Mouse (Mus musculus): ENCODE data around the gene Taldo1.

Gene Taldo1

DNA sequence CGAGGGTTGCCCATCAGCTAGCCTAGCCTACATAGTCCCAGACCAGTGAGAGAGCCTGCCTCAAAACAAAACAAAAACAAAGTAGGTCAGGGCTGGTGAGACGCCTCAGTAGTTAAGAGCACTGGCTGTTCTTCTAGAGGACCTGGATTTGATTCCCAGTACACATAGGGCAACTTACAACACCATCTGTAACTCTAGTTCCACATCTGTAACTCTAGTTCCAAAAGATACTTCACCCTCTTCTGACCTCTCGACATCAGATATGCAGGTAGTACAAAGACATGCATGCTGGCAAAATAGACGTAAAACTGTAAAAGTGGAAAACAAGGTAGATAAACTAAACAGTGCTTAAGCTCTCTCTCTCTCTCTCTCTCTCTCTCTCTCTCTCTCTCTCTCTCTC is 31.8 kb downstream of the Taldo1 start:
- in situ Hi-C loops (cut with MseI, MboI), result no loop called here

DNA sequence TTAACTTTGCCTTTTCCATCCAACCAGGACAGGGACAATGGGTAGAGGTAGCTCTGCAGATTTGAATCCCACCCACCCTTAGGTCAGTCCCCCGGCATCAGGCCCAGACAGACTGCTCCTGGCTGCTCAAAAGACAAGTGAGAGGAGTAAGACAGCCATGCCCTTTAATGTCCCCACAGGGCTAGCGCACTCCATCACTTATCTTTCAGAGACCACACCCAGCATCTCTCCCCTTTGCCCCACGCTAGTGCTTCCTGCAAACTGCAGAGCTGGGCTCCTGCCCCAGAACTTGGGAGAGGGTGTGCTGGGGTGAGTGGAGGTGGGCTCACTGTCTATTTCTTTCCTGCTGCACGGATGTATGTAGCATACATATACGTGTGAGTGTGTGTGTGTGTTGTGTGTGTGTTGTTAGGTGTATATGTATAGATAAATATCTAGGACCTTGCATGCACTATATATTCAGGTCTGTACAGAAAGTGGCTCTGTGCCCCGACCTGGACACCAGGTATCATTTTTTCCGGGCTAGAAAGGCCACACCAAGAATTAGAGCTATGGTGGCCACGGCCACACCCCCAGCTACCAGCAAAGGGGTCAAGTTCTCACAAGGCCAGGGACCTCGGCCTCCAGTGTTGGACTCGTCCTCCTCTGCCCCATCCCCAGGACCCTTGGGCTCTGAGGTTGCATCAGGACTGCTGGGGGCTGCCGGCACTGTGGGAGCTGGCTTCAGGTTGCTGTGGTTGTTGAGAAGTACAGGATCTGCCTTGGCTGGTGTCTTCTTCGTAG is 35.1 kb downstream of the Taldo1 start:
- in situ Hi-C loops (cut with MseI, MboI), result no loop called here

DNA sequence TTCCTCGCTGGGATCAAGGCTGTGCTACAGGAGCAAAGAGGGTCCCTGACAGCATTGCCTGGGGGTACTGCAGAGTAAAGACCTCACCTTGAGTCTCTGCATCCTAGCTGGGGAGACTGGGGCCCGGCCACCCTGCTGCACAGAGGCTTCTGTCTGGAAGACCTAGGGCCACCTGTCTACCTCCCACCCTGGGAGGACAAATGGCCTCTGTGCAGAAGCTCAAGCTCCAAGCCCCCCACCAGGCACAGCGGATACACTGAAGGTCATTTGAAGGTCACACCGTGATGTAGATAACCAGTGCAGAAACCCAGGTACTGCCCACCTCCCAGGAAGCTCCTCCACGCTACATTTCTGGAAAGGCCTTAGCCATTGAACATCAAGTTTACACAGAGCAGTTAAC is 36.7 kb downstream of the Taldo1 start:
- in situ Hi-C loops (cut with MseI, MboI), result no loop called here

DNA sequence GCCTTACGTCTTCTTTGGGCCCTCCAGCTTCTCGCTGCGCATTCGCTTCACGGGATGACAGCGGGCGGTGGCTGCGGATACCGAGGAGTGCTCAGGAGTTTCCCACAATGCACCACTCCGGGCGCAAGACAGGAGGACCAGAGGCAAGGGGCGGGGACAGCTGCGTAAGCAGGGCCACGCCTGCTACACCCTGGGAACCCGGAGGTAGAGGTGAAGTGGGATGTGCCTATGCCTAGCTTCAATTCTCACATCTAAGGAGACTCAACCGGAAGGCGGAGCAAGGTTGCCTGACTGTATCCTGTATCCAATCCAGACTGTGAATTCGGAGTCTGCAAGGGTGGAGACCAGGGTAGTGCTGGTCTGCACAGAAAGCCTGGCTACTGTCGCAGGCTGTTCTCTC is 37.3 kb downstream of the Taldo1 start, which contains the start of gene Cend1:
Gene Cend1 (minus strand): TSS at position 182 of the 400 bp plus-strand sequence.
- in situ Hi-C loops (cut with MseI, MboI), result no loop called here

DNA sequence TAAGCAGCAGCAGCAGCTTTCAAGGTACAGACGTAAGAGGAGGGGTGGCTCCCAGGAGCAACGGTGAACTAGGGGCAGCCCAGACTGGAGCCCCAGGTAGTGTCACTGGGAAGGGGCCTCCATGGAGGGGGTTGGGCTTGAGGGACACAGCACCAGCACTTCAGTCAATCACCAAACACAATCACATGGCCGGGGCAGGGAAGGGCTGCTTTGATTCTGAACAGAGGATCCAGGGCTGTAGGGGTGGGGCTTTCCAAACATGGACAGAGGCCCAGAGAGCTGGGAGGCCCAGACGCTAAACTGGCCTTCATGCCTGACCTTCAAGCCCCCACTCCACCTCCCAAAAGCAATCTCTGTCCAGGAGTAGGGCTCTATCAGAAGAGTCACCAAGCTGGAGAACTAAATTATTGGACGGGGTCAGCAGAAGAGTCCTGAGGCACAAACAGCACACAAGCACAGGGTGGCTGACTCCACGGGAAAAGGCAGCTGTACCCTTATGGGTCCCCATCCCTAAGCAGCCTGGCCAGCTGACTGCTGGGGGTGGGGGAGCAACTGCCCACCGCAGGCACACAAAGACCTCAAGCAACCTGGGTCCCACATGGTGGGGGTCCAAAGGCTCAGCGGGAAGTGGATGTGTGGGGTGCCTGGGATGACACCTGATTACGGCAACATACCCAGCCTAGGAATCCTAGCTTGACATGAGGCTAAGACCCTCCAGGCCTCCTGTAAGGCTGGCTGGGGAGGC is 38.0 kb downstream of the Taldo1 start:
- in situ Hi-C loops (cut with MseI, MboI), result no loop called here

DNA sequence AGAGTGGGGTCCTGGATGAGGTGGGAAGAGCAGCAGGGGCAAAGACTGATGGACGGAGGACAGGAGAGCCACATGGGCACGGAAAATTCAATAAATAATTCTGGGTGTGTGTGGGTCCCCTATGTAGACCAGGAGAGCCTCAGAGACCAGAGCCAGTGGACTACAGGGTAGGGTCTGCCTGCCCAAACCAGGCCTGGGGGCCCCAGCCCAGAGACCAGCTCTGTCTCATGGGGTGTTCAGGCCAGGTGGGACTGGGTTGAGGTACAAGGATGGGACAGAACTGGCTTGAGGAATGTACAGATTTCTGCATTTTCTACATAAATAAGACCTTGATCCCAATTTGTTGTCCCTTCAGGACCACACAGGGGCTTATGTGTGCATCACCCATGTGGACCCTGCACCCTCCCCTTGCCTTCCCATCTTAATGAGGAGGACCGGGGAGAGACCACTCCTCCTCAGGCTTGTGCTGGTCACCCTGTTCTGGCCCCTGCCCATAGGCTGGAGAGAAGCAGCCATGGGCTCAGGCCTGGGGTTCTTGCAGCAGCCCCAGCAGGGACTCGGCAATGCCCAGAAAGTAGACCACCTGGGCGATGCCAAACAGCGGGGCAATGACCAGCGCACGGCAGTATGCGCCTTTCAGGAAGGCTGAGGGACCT is 38.7 kb downstream of the Taldo1 start:
- in situ Hi-C loops (cut with MseI, MboI), result no loop called here

DNA sequence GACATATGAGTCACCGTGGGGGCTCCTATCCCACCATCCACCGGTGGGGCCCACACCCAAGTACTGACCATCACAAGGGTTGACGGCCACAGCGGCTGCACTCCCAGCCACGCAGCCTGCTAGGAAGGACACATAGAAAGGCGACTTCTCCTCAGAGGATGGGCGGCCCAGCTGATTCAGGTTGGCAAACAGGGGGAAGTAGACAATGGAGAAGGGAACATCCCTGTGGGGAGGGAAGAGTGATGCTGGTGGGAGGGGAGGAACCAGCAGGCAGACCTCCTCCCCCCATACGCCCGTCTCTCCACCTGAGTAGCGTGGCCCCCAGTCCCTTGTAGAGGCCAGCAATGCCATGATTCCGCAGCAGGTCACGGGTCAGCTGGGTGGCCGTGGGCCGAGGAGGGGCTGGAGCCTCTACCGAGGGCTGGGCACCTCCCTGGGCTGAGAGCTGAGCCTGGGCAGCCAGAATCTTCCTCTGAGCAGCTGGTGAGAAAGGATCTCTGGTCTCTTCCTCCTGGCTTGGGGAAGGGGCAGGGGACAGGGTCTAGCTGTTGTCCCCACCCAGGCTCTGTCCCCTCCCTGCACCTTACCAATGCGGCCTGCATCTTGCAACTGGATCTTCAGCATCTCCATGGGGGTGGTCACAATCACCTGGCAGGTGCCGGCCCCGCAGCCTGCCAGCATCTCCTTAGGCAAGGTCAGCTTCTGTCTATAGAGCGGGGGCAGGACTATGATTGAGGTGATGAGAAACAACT is 39.6 kb downstream of the Taldo1 start:
- in situ Hi-C loops (cut with MseI, MboI), result no loop called here

DNA sequence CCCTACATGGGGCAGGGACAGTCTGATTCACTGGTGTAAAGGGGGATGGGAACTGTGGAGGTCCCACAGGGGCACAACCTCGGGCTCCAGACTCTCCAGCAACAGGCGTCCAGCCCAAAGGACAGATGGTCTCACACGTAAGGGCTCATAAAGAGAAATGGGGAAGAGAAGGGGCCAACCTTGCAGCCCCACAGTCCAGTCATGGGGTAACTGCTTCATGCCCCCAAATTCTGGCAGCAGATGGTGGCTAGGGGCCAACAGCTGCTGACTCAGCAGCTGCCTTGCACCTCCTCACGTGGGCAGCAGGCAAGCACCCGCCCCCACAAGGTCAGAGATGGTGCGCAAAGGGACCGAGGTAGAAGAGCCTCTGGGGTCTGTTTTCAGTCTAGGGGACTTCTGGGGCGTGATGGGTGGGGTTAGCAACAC is 40.2 kb downstream of the Taldo1 start:
- in situ Hi-C loops (cut with MseI, MboI), result no loop called here

DNA sequence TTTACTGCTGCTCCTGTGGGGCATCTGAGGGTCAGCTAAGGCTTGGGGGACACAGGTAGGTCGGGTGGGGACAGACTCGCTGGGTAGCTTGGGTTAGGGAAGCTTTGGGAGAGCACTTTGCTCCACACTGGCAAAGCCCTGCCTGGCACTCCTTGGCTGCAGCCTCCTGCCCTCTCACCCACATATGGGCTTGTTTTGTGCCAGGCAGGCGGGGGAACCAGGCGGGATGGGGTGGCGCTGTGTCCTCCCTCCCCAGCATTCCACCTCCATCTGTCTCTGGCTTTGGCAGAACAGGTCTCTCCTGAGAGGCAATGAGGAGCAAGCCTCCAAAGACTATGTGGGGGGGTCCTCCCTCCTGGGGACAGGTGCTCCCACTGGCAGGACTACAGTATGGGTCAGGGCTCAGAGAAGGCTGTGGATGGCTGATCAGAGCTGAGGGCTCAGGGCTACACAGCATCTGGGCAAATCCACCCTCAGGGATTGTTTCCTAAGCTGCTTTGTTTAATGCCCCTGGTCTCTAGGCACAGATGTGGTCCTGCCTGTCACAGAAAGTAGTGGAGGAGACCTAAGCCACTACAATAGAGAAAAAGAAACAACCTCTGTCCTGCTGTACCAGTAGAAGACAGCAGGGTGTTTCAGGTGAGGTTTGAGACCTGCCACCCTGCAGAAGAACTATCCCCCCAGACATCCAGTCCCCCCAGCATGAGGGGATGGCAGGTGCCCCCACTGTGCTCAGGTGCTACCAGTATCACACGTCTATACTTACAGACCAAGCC is 40.9 kb downstream of the Taldo1 start:
- in situ Hi-C loops (cut with MseI, MboI), result no loop called here

DNA sequence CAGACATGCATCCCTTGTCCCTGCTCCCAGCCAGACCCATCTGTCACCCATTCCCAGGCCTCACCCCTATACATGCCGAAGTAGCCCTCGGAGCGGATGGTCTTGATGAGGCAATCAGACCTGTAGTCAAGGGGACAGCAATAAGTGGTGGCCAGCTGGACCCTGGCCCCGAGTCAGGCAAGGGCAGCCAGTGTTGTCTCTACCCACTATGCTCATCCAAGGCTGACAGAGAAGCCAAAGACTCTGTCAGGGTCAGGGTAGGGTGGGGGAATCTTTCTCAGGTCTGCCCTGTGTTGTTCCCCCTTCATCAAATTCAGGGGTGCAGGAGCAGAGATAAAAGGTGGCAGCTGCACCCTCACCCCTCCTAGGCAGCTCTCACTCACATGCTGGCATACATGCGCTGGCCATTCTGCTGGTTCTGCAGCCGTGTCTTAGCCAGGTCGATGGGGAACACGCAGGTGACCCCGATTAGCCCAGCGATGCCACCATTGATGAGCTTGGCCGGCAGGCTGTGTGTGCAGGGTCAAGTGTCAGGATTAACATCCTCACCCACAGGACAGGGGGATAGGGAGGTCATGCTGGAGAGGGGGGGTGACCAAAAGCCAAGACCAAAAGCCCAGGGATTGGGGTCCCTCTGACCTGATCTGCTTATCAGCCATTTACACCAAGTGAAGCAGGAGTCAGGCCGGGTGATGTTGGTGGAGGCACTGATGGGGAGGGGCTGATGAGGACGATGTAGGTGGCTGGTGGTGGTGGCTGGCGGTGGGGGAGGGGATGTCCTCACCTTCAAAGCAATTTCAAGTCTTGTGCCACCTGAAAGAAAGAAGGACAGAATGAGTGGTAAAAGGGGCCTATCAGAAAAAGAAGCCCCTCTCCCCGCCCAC is 41.8 kb downstream of the Taldo1 start:
- in situ Hi-C loops (cut with MseI, MboI), result no loop called here

DNA sequence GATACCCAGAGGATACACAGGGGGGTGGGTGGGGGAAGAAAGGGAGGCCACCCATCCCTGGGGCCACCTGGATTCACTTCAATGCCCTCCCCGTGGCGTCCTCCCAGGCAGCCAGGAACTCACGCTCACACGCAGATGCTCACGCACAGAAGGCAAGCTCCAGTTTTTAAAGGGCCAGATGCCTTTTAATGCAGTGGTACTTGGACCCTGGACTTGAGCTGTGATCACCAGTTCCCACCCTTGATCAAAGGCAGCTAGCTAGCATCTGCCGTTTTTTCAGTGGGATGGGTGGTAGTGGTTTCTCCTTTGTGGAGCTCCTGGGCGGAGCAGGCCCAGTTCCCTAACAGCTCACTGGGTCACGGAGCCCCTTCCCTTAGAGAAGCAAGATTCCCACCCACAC is 42.5 kb downstream of the Taldo1 start:
- in situ Hi-C loops (cut with MseI, MboI), result no loop called here

DNA sequence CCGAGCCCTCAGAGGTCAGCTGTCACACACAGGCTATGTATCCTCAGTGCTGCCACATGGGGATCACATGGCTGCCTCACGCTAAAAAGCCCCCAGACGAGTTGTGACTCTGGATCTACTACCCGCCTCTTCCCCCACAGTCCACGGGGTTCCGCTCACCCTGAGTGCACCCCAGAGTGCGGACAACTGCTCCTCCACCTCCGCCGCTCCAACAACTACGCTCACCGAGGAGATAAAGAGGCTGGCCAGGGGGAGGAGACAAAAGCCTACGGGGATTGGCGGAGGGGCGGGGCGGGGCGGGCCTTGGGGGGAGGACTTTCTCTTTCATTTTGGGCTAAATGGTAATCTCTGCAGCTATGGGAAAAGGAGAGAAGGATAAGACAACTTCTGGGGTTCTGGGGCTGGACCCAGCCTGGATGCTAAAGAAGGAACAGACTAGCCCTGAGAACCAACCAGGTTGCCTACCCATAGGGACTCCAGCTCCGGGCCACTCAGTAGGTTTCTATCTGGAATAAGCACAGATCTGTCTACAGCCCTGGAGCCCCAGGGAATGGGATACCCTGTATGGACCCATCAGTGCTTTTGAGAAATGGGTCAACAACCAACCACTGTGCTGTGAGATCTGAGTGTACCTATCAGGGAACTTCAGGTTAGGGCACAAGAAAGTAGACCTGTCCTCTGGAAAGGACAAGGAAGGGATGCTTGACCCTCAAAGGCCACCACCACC is 43.3 kb downstream of the Taldo1 start:
- in situ Hi-C loops (cut with MseI, MboI), result no loop called here

DNA sequence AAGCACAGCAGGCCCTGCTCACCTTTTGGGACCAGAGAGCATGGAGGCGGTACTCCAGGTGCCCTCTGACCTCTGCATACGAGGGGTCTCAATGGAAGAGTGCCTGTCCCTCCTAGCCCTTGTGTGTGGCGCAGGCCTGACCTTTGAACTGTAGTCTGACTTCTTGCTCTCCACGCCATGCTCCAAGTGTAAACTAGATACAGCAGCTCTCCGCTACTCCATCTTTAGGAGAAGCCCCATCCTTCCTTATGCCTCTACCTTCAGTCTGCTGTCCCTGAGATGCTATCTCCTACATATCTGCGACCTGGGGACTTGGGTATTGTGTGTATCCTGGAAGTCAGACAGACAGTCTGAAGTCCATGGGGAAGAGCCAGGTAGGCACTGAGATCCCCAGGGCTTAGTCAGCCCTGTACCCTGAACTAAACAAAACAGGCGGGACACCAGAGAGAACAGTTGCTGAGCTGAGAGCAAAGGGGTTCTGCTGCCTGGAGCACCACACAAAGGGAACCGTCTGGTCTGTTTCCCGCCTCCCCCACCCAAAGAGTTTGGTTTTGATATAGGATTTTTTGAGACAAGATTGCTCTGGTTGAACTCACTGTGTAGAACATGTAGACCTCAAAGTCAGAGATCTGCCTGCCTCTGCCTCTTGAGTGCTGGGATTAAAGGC is 44.0 kb downstream of the Taldo1 start:
- in situ Hi-C loops (cut with MseI, MboI), result no loop called here

DNA sequence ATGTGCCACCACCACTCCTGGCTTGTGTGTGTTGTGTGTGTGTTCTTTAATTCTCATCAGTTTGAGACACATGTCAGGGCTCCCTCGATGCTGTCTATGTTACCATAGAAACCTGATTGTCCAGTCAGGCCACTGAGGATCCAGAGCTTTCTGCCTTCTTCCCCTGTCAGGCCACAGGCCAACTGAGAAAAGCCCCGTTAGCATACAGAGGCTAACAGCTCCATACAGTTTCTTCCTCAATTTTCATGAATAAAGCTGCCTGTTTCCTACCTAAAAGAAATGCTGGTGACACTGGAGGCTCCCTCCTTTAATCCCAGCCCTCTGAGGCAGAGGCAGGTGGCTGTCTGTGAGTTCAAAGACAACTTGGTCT is 44.5 kb downstream of the Taldo1 start:
- in situ Hi-C loops (cut with MseI, MboI), result no loop called here

DNA sequence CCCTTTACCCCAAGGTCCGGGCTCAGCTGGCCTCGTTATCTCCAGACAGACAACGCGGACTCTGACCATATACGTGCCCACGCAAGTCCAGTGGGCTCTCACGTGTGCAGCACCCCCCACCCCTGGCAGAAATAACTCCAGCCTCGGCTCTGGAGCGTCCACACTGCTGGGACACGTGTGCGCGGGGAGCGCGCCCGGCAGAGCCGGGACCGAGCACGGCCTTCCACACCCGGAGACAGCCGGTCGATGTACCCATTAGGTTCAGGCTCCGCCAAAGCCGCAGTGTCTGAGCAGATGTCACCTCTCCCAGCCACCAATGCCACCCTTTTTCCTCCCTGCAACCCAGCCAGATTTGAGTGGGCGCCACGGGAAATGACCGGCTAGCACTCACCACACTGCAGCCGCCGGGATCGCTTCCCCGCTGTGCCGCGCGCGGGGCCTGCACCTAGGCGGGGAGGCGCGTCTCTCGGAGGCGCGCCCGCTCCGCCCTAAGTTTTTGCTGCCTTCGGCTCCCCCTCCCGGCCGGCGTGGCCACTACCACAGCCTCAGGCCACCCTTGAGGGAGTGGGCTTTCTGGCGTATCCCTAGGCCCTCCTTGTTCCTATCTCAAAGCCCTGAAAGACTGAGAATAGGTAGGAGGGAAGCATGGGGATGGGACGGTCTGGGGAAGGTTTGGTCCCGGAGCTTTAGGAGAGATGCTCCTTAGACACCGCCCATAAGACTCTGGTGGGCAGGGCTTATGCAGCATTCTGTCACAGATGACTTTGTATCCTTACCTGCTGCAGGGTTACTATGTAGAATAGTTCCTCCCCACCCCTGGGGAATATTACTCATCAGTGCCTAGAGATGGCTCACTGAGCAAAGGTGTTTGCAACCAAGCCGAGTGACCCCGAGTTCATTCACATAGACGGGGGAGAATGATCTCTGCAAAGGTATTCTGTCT is 45.5 kb downstream of the Taldo1 start, which contains the start of gene Slc25a22:
Gene Slc25a22 (minus strand): TSS at position 715 of the 943 bp plus-strand sequence.
- in situ Hi-C loops (cut with MseI, MboI), result no loop called here

DNA sequence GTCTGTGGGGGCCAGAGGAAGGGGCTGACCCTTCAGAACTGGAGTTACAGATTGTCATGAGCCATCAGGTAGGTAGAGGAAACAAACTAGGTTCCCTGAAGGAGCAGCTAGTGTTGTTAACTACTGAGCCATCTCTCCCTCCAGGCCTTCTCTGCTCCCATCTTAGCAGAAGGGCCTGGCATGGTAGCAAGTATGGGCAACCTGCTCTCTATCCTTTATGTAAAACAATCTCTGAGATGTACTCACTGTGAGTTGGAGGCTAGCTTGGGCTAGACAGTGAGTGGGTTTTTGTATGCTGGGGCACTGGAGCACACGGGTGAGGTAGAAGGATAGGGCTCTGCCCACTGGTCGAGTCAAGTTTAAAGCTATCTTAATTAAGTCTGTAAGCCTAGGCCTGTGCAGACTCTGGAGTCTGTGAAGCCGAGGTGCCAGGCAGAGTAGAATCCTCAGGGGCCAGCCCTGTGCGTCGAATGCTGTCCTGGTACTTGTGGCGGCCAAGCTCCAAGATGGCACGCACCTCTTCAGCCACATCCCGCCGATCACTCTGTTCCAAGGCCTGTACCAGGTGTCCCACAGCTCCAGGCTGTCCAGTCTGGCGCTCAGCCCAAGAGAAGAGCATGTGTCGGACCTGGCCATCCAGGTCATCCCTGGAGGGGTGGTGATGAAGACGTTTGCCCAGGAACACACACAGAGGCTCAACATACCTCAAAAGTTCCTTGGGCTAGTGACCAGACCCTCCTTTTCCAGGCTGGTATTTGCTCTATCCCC is 46.4 kb downstream of the Taldo1 start:
- in situ Hi-C loops (cut with MseI, MboI), result no loop called here

DNA sequence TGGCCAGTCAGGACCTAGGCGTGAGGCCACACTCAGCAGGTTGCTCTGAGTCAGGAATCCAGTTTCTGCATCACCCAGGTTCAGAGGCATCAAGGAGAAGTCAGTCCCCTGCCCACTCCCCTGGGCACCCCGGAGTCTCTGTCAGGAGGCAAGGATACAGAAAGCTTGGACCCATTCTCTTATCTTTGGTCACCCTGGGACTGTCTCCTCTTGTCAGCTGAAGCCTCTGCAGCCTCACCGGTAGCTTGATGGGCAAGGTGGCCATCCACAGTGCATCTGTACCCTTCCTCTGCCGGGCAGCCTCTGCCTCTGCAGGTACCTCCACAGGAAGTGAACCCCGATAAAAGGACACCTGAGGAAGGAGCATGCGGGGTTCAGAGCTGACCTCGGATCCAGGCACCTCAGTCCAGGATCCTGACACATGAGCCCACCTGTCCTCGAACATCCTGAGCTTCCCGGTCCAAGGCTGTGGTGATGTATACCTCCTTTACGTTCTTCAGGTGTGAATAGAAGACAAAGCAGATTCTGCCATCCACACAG is 47.2 kb downstream of the Taldo1 start:
- in situ Hi-C loops (cut with MseI, MboI), result no loop called here
